Mouse (Mus musculus) Patski (cell line): ENCODE data around the gene Rccd1. TPM values are rescaled to one million over a fixed set of nuclear protein-coding genes. Genes with fewer than 3 reads are reported as not detected.

Experiments
- ATAC-seq: fragments of 100-300 bp; one replicate; pipeline ENCODE4 v1.8.0; 2021
- CTCF ChIA-PET: fragments of 350-600 bp; sonication (Branson Sonifier 250); formaldehyde crosslinking; loops from one replicate; lab custom pipeline; 2022; ENCODE audit warnings: inconsistent platforms; lab: Charles Lee
- POLR2A ChIA-PET: fragments of 350-600 bp; sonication (Branson Sonifier 250); formaldehyde crosslinking; loops from one replicate; lab custom pipeline; 2022; ENCODE audit warnings: antibody characterized with exemption, inconsistent platforms; lab: Charles Lee
- DNase-seq: peaks from one replicate; pipeline ENCODE4 v3.0.0-alpha.2; 2011; ENCODE audit warnings: low read depth, low spot score
- H3K27me3 ChIP-seq: fragments of 371-371 bp; one replicate; pipeline ENCODE4 v1.5.1; 2021
- CTCF ChIP-seq: fragments of 100-300 bp; IDR thresholded peaks from one replicate; pipeline ENCODE4 v1.5.1; 2021
- in situ Hi-C: fragments of 300-500 bp; cut with MboI; formaldehyde crosslinking; loops from 3 replicates; pipeline ENCODE4 v1.11.1; 2018; ENCODE audit warnings: low pct_unique_long_range_greater_than_20kb, mixed read lengths
- polyA plus RNA-seq: library from polyadenylated mRNA; unstranded; gene quantifications from one replicate; pipeline ENCODE4 v1.2.3, GENCODE M21; 2021

Gene Rccd1
- polyA plus RNA-seq, 1 experiment from 2014 or later, result 11.5 TPM

DNA sequence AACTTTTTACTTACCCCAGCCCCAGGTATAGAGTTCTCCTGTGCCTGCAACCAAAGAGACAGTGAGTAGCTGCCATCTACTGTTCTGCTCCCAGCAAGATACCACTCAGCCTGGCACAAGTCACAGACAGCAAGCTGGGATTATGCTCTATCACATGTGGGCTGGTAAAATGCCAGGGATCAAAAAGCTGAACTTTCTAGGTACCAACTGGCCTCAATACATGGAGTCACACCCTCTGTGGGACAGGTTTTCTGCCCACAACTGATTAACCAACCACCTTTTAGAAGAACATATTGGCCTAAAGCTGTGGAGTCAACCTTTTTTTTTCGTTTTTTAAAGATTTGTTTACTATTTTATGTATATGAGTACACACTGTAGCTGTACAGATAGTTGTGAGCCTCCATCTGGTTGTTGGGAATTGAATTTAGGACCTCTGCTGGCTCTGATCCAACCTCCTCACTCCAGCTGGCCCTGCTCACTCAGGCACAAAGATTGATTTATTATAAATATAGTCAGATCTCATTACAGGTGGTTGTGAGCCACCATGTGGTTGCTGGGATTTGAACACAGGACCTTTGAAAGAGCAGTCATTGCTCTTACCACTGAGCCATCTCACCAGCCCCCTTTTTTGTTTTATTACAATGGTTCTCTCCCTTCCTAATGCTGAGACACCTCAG, 6.7 kb downstream of the Rccd1 start:
- POLR2A ChIA-PET, result interaction anchor here (0.9 to 1.4 kb wide), 2 partner anchors 17 to 203 kb away, joined by 3 to 4 read pairs; no protein-coding TSS in a partner anchor
- no peaks in the 10 kb centered on the region for H3K27me3 ChIP-seq
- DNase-seq (no peak), ATAC-seq (no peak)
- CTCF ChIA-PET, result interaction anchor here (1.2 kb wide), 1 partner anchor 17 kb away, joined by 3 read pairs; no protein-coding TSS in a partner anchor
- TF ChIP-seq CTCF, result no peak
- in situ Hi-C loops, result no loop called here

DNA sequence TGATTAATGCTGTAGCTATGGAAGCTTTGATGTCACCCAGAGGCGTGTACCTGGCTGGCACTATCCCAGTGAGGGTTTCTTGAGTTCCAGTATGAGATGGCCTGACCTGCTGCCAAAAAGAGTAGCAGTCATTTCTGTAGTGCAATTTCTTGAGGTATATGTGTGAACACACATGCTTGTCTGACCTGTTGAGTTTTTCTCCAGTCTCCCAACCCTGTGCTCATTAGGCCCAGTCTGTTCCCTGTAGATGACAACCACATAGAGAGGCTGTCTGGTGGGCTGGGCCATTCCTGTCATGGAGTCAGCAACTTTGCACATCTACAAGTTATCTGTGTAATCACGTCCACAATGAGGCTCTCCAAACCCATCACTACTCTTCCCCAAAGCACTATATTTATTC, 8.5 kb downstream of the Rccd1 start:
- in situ Hi-C loops, result no loop called here
- ATAC-seq, result no peak
- no peak for DNase-seq
- no peak for TF ChIP-seq CTCF
- ChIA-PET CTCF (no interaction called here), POLR2A (no interaction called here)
- H3K27me3 ChIP-seq, result no peaks in the 10 kb centered on the region

DNA sequence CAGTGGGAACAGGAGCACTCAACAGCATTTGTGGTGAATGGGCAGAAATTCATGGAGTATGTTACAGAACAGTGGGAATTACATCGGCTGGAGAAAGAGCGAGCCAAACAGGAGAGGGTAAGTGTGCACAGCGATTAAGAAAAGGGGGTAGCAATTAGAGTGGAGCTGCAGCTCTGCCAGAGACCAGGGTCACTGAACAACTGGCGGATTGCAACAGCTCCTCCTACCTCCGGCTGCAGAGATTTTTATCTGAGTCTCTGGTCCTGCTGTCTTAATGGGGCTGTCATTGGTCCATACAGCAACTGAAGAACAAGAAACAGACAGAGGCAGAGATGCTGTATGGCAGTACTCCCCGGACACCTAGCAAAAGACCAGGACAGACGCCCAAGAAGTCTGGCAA, 13.5 kb downstream of the Rccd1 start:
- TF ChIP-seq CTCF, result no peak
- no peak for ATAC-seq
- POLR2A ChIA-PET, result no interaction called here
- H3K27me3 ChIP-seq, result no peaks in the 10 kb centered on the region
- in situ Hi-C loops, result no loop called here
- CTCF ChIA-PET, result interaction anchor here (0.9 to 1.6 kb wide), 2 partner anchors 9 to 12 kb away, joined by 3 to 4 read pairs; no protein-coding TSS in a partner anchor
- DNase-seq, result no peak

DNA sequence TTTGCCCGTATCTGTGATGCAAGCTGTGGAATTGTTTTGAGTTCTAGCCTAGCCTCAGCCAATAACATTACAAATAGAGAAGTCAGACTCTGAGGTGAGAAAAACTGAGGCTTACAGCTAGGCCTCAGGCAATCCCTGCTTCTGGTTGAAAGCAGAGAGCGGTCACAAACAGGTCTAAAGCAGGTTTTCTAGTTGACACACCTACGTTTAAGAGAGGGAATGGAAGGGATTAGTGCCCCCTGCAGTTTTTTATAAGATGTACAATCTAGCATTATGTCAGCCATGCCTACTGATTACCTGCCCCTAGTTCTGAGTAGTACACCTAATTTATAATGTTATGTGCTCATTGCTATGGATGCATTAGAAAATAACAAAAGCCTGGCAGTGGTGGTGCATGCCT, 16.5 kb downstream of the Rccd1 start:
- DNase-seq, result no peak
- no peak for ATAC-seq
- no peaks in the 10 kb centered on the region for H3K27me3 ChIP-seq
- TF ChIP-seq CTCF, result no peak
- in situ Hi-C loops, result no loop called here
- ChIA-PET CTCF (no interaction called here), POLR2A (no interaction called here)

DNA sequence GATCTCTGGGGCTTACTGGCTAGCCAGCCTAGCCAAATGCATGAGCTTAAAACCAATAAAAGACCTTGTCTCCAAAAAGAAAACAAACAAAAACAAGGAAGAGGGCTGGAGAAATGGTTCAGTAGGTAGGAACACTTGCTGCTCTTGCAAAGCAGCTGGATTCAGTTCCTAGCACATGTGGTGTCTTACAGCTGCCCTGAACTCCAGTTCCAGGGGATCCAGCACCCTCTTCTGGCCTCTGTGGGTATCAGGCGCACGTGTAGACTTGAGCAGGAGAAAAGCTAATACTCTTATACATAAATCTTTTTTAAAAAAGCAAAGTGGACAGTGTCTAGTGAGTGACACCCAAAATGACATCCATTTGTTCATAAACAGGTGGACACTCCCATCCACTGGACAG, 22.7 kb downstream of the Rccd1 start:
- POLR2A ChIA-PET, result interaction anchor here (0.5 to 1.5 kb wide), 3 partner anchors 16 to 250 kb away, joined by 3 to 6 read pairs (median 4); no protein-coding TSS in a partner anchor
- CTCF ChIA-PET, result interaction anchor here (0.8 to 1.4 kb wide), 4 partner anchors 9 to 46 kb away, joined by 3 to 4 read pairs (median 3); no protein-coding TSS in a partner anchor
- in situ Hi-C loops, result no loop called here

DNA sequence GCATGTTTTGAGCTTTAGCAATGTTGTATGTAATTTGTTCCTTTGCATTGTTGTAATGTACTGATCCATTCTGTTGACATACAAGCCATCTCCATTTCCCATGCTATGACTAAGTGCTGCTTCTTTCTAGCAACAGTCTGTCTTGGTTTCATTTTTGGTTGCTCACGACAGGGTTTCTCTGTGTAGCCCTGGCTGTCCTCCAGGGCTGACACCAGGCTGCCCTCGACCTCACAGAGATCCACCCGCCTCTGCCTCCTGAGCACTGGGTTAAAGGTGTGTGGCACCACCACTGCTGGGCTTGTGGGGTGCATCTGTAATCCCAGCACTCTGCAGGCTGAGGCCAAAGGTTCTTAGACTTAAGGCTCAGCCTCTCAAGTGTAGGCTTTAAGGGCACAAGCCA, 24.7 kb downstream of the Rccd1 start:
- no peak for DNase-seq
- CTCF ChIA-PET, result interaction anchor here (0.9 to 1.8 kb wide), 2 partner anchors 19 to 41 kb away, joined by 3 to 4 read pairs; partner anchors contain the start of gene Unc45a
- in situ Hi-C loops, result no loop called here

More for the DNA sequence above, 22.7 kb downstream of the Rccd1 start:
- no peak for TF ChIP-seq CTCF
- no peaks in the 10 kb centered on the region for H3K27me3 ChIP-seq
- DNase-seq (no peak), ATAC-seq (no peak)

DNA sequence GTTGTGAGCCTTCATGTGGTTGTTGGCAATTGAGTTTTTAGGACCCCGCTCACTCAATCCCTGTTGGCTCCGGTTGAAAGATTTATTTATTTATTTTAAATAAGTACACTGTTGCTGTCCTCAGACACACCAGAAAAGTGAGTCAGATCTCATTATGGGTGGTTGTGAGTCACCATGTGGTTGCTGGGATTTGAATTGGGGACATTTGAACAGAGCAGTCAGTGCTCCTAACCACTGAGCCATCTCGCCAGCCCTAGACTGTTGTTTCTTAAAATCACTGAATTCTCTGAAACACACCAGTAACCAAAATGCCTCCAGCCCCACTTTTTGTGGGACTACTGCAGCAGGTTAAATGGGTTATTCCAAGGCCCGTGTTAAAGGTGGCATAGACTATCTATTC, 25.5 kb downstream of the Rccd1 start:
- TF ChIP-seq CTCF, result no peak
- ChIA-PET CTCF (no interaction called here), POLR2A (no interaction called here)
- H3K27me3 ChIP-seq, result no peaks in the 10 kb centered on the region
- ATAC-seq (no peak), DNase-seq (peak; percentile 24)
- in situ Hi-C loops, result no loop called here

More for the DNA sequence above, 24.7 kb downstream of the Rccd1 start:
- no peak for ATAC-seq
- no peaks in the 10 kb centered on the region for H3K27me3 ChIP-seq
- POLR2A ChIA-PET, result no interaction called here
- TF ChIP-seq CTCF, result no peak

DNA sequence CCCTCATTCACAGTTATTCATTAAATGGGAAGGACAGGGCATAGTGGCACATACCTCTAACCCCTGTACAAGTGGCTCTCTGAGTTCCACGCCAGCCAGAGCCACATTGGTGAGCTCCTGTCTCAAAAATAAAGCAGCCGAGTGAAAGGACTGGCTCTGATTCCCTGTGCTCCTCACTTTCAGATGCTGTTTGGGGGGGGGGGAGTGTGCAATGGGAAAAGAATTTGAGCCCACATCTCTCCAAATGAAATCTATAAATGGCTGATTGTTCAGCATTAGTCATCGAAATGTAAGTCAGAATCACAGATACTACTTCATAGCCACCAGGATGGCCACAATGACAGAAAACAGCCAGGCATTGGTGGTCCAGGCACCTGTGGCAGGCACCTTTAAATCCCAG, 27.2 kb downstream of the Rccd1 start:
- no peak for ATAC-seq
- in situ Hi-C loops, result no loop called here

DNA sequence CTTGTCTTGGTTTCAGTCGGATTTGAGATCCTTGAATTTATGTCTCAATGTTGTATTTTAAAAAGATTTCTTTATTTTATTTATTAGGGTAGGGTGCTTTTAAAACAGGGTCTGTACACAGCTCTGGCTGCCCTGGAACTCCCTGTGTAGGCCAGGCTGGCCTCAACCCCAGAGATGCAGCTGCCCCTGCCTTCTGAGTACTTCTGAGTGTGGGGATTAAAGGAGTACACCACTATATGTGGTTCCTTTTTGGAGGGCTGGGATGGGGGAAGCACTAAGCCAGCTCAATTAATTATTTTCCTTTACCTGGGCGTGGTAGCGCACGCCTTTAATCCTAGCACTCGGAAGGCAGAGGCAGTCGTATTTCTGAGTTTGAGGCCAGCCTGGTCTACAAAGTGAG, 27.8 kb downstream of the Rccd1 start:
- no peaks in the 10 kb centered on the region for H3K27me3 ChIP-seq
- TF ChIP-seq CTCF, result no peak
- POLR2A ChIA-PET, result interaction anchor here (0.6 to 0.7 kb wide), 2 partner anchors 27 to 42 kb away, joined by 4 to 5 read pairs; no protein-coding TSS in a partner anchor

More for the DNA sequence above, 27.2 kb downstream of the Rccd1 start:
- no peak for TF ChIP-seq CTCF
- ChIA-PET CTCF (interaction anchor here (1.2 kb wide), 1 partner anchor 20 kb away, joined by 3 read pairs; no protein-coding TSS in a partner anchor), POLR2A (interaction anchor here (0.6 to 0.7 kb wide), 2 partner anchors 26 to 41 kb away, joined by 4 to 5 read pairs; no protein-coding TSS in a partner anchor)
- DNase-seq, result no peak
- H3K27me3 ChIP-seq, result no peaks in the 10 kb centered on the region

DNA sequence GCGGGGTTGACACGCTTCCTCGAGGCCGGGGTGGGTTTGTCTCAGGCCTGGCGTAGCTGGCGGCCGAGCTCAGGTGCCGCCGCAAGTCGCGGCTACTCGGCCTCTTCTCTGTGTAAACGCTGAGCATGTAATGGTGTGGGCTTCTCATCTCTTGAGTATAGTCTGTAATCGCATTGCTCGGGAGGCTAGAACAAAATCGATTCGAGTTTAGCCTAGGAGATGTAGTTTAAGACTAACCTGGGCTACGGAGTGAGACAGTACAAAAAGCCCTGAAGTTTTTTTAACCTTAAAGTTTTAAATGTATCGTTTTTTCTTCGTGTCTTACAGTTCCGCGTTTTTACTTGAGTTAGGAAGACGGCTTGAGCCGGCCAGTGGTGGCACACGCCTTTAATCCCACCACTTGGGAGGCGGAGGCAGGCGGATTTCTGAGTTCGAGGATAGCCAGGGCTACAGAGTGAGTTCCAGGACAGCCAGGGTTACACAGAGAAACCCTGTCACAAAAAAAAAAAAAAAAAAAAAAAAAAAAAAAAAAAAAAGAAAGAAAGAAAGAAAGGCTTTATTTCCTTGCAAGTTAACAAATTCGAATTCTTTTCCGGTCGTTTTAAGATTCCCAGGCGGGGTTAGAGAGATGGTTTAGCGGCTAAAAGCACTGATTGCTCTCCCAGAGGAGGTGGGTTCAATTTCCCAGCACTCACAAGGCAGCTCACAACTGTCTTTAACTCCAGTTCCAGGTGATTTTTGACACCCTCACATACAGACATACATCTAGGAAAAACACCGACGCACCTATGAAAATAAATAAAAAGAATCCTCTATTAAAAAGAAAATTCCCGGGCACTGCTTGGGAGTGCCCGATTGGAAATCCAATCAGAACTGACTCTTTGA, 29.2 kb downstream of the Rccd1 start:
- no peak for ATAC-seq
- CTCF ChIA-PET, result interaction anchor here (2.1 kb wide), 1 partner anchor 13 kb away, joined by 6 read pairs; no protein-coding TSS in a partner anchor
- TF ChIP-seq CTCF, result no peak
- POLR2A ChIA-PET, result no interaction called here
- no peak for DNase-seq
- in situ Hi-C loops, result no loop called here
- H3K27me3 ChIP-seq, result no peaks in the 10 kb centered on the region

More for the DNA sequence above, 27.8 kb downstream of the Rccd1 start:
- in situ Hi-C loops, result no loop called here
- no peak for DNase-seq
- CTCF ChIA-PET, result interaction anchor here (1.2 kb wide), 1 partner anchor 20 kb away, joined by 3 read pairs; no protein-coding TSS in a partner anchor
- no peak for ATAC-seq
